Mouse (Mus musculus) kidney, embryonic 15.5 days (tissue): ENCODE measurements around the gene Ddx31. TPM values are rescaled to one million over a fixed set of nuclear protein-coding genes. Genes with fewer than 3 reads are reported as not detected.

Experiments used
- ATAC-seq: fragments of 200-750 bp; cut with Nextera tagmentation; replicated peaks from 2 replicates; pipeline ENCODE4 v1.8.0; 2017; ENCODE audit warnings: moderate TSS enrichment; ENCODE audit not compliant: low FRiP score
- H3K27ac ChIP-seq: fragments of 300-500 bp; sonication (generic); 2 replicates; pipeline ENCODE4 v1.5.1; 2015; ENCODE audit warnings: mild to moderate bottlenecking, inconsistent platforms
- H3K27me3 ChIP-seq: fragments of 300-500 bp; sonication (generic); 2 replicates; pipeline ENCODE4 v1.6.1; 2015; ENCODE audit warnings: inconsistent platforms
- H3K36me3 ChIP-seq: fragments of 300-500 bp; sonication (generic); 2 replicates; pipeline ENCODE4 v1.6.1; 2015; ENCODE audit warnings: inconsistent platforms
- H3K4me1 ChIP-seq: fragments of 300-500 bp; sonication (generic); 2 replicates; pipeline ENCODE4 v1.6.1; 2015; ENCODE audit warnings: inconsistent platforms
- H3K4me2 ChIP-seq: fragments of 300-500 bp; sonication (generic); 2 replicates; pipeline ENCODE4 v1.6.1; 2015; ENCODE audit warnings: moderate library complexity, mild to moderate bottlenecking, inconsistent platforms
- H3K4me3 ChIP-seq: fragments of 300-500 bp; sonication (generic); replicated peaks from 2 replicates; pipeline ENCODE4 v1.5.1; 2015; ENCODE audit warnings: mild to moderate bottlenecking, inconsistent platforms
- H3K9ac ChIP-seq: fragments of 300-500 bp; sonication (generic); 2 replicates; pipeline ENCODE4 v1.6.1; 2015; ENCODE audit warnings: mild to moderate bottlenecking, inconsistent platforms
- H3K9me3 ChIP-seq: fragments of 300-500 bp; sonication (generic); replicated peaks from 2 replicates; pipeline ENCODE4 v1.6.1; 2016; ENCODE audit warnings: inconsistent platforms
- WGBS: fragments of 180-500 bp; shearing (Covaris S2); methylation state at CpG from one replicate; pipeline ENCODE4 v1.1.7; 2015; ENCODE audit warnings: mixed read lengths; 5-methylcytosine and 5-hydroxymethylcytosine counted together
- polyA plus RNA-seq: library from polyadenylated mRNA; unstranded; fragments of >200 nt; fragmentation: Nextera tagmentation; extraction: Ambion mirVana; gene quantifications from 2 replicates; pipeline ENCODE4 v1.2.1, GENCODE M21; 2015

Gene Ddx31
- polyA plus RNA-seq, 1 experiment from 2014 or later: 15.6 TPM

DNA sequence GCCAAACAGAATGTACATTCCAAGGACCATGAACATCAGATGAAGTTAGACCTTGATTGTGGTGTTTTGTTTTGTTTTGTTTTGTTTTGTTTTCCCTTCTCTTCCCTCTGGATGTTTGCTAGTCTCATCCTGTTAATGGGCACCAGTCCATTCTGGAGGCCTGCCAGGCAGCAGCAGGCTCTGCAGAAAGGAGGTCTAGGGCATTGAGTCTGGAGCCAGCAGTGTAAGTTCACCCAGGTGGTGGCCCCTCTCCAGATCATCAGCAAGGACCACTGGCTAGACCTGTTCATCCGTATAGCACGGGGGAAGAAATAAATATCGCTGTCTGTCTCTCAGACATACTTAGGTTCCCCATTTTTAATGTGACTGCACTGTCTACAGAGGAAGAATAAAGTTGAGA is 41.1 kb downstream of the Ddx31 start:
- no peak for ATAC-seq
- peaks cover 63% of the 10 kb centered on the region for H3K36me3 ChIP-seq

GRCm38 (mm10) chr2:28882047-28882446 is 41.8 kb downstream of the Ddx31 start:
- no peak overlapping the region for H3K9ac ChIP-seq
- 91% methylated on average over 3 of the region's 3 CpGs for WGBS
- H3K27ac ChIP-seq: no peak overlapping the region
- no peaks in the 10 kb centered on the region for H3K4me1 ChIP-seq
- no peaks in the 10 kb centered on the region for H3K27me3 ChIP-seq
- no peak for ATAC-seq
- H3K4me2 ChIP-seq: no peak overlapping the region
- no peaks in the 10 kb centered on the region for H3K9me3 ChIP-seq
- no peak overlapping the region for H3K4me3 ChIP-seq
- peaks cover 59% of the 10 kb centered on the region for H3K36me3 ChIP-seq

More for the DNA sequence above, 41.1 kb downstream of the Ddx31 start:
- WGBS: 87% methylated on average over 3 of the region's 3 CpGs
- Histone ChIP-seq H3K27ac (no peak overlapping the region), H3K4me2 (no peak overlapping the region), H3K9ac (no peak overlapping the region), H3K4me3 (no peak overlapping the region), H3K4me1 (no peaks in the 10 kb centered on the region), H3K27me3 (no peaks in the 10 kb centered on the region), H3K9me3 (no peaks in the 10 kb centered on the region)

- Histone ChIP-seq H3K9me3 (no peaks in the 10 kb centered on the region), H3K4me2 (no peak overlapping the region), H3K27ac (no peak overlapping the region), H3K4me3 (no peak overlapping the region), H3K4me1 (no peaks in the 10 kb centered on the region), H3K36me3 (peaks cover 61% of the 10 kb centered on the region), H3K9ac (no peak overlapping the region), H3K27me3 (no peaks in the 10 kb centered on the region)
- no peak for ATAC-seq
- WGBS: 81% methylated on average over 6 of the region's 6 CpGs
These were observed 42.8 kb downstream of the Ddx31 start for GRCm38 (mm10) chr2:28882826-28883485.

DNA sequence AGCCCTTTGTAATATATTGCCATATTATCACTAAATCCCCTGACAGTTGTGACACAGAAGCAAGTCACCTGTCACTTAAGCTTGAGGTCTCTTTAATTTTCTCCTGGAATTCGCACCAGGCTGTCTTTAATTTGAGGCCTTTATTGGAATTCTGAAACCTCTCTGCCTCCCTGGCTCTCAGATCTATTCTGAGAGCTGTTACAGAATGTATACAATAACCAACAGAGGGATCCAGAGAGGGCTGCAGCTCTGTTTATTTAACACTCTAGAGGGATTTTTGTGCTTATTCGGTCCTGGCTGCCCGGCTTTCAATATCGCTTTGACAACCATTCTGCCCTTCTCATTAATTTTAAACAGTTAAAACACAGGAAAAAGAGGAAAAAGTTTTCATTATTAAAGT is 44.7 kb downstream of the Ddx31 start:
- Histone ChIP-seq H3K27ac (no peak overlapping the region), H3K9ac (no peak overlapping the region), H3K4me3 (no peak overlapping the region), H3K4me2 (no peak overlapping the region), H3K9me3 (no peaks in the 10 kb centered on the region), H3K36me3 (peaks cover 67% of the 10 kb centered on the region), H3K27me3 (no peaks in the 10 kb centered on the region), H3K4me1 (no peaks in the 10 kb centered on the region)
- WGBS: 75% methylated on average over 4 of the region's 4 CpGs
- no peak for ATAC-seq

- H3K4me2 ChIP-seq: no peak overlapping the region
- 55% methylated on average over 1 of the region's 1 CpGs for WGBS
These were observed 52.6 kb downstream of the Ddx31 start for GRCm38 (mm10) chr2:28892796-28893195.

GRCm38 (mm10) chr2:28893526-28893925 is 53.3 kb downstream of the Ddx31 start:
- Histone ChIP-seq H3K4me1 (no peaks in the 10 kb centered on the region), H3K9ac (no peak overlapping the region), H3K4me3 (no peak overlapping the region), H3K36me3 (peaks cover 70% of the 10 kb centered on the region), H3K9me3 (no peaks in the 10 kb centered on the region), H3K4me2 (no peak overlapping the region), H3K27ac (no peak overlapping the region), H3K27me3 (no peaks in the 10 kb centered on the region)
- ATAC-seq: no peak
- WGBS: 63% methylated on average over 6 of the region's 6 CpGs

More at GRCm38 (mm10) chr2:28892796-28893195, 52.6 kb downstream of the Ddx31 start:
- Histone ChIP-seq H3K36me3 (peaks cover 77% of the 10 kb centered on the region), H3K27me3 (no peaks in the 10 kb centered on the region), H3K9ac (no peak overlapping the region), H3K4me1 (no peaks in the 10 kb centered on the region), H3K9me3 (no peaks in the 10 kb centered on the region), H3K4me3 (no peak overlapping the region), H3K27ac (no peak overlapping the region)
- no peak for ATAC-seq

- no peak overlapping the region for H3K4me3 ChIP-seq
- no peak overlapping the region for H3K9ac ChIP-seq
- no peak overlapping the region for H3K27ac ChIP-seq
- no peaks in the 10 kb centered on the region for H3K9me3 ChIP-seq
- ATAC-seq: no peak
- H3K27me3 ChIP-seq: no peaks in the 10 kb centered on the region
- 80% methylated on average over 7 of the region's 7 CpGs for WGBS
- H3K36me3 ChIP-seq: peaks cover 75% of the 10 kb centered on the region
- no peak overlapping the region for H3K4me2 ChIP-seq
- H3K4me1 ChIP-seq: no peaks in the 10 kb centered on the region
These were observed 55.7 kb downstream of the Ddx31 start for GRCm38 (mm10) chr2:28895876-28896275.

- no peak for ATAC-seq
- H3K36me3 ChIP-seq: peaks cover 68% of the 10 kb centered on the region
These were observed 57.2 kb downstream of the Ddx31 start for GRCm38 (mm10) chr2:28897340-28897899.

DNA sequence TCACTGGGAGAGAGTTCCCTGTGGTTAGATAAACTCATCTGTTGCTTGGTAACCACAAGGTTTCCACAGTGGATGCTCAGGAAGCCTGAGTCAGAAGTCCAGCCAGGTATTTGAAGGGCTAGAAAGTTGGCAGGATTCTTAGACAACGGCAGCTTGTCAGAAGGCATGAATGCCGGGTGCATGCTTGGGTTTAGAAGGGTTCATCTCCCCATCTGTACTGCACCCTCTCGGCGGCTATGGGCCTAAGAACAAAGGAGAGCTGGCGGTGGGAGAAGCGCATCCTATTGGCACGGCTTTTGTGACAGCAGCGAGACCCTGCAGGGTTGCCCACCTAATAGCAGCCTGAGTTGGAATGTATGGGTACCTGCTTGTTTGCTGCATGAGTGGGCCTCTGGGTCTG is 62.1 kb downstream of the Ddx31 start:
- Histone ChIP-seq H3K4me2 (no peak overlapping the region), H3K27me3 (peaks cover 16% of the 10 kb centered on the region), H3K9me3 (no peaks in the 10 kb centered on the region), H3K4me3 (no peak overlapping the region), H3K27ac (no peak overlapping the region), H3K4me1 (no peaks in the 10 kb centered on the region), H3K9ac (no peak overlapping the region), H3K36me3 (peaks cover 53% of the 10 kb centered on the region)
- no peak for ATAC-seq
- 91% methylated on average over 8 of the region's 8 CpGs for WGBS

More at GRCm38 (mm10) chr2:28897340-28897899, 57.2 kb downstream of the Ddx31 start:
- H3K27me3 ChIP-seq: no peaks in the 10 kb centered on the region
- H3K4me2 ChIP-seq: no peak overlapping the region
- H3K4me1 ChIP-seq: no peaks in the 10 kb centered on the region
- no peak overlapping the region for H3K9ac ChIP-seq
- 79% methylated on average over 4 of the region's 4 CpGs for WGBS
- H3K27ac ChIP-seq: no peak overlapping the region
- H3K9me3 ChIP-seq: no peaks in the 10 kb centered on the region
- no peak overlapping the region for H3K4me3 ChIP-seq

GRCm38 (mm10) chr2:28903871-28904270 is 63.7 kb downstream of the Ddx31 start:
- H3K27ac ChIP-seq: no peak overlapping the region
- no peak overlapping the region for H3K4me3 ChIP-seq
- H3K9me3 ChIP-seq: no peaks in the 10 kb centered on the region
- 78% methylated on average over 5 of the region's 5 CpGs for WGBS
- no peak overlapping the region for H3K4me2 ChIP-seq
- H3K36me3 ChIP-seq: peaks cover 47% of the 10 kb centered on the region
- peaks cover 32% of the 10 kb centered on the region for H3K27me3 ChIP-seq
- H3K9ac ChIP-seq: no peak overlapping the region
- no peak for ATAC-seq
- H3K4me1 ChIP-seq: peaks cover 13% of the 10 kb centered on the region

GRCm38 (mm10) chr2:28904786-28905185 is 64.6 kb downstream of the Ddx31 start:
- 84% methylated on average over 9 of the region's 9 CpGs for WGBS
- ATAC-seq: no peak
- Histone ChIP-seq H3K27ac (no peak overlapping the region), H3K36me3 (peaks cover 40% of the 10 kb centered on the region), H3K4me3 (no peak overlapping the region), H3K4me2 (no peak overlapping the region), H3K9ac (no peak overlapping the region), H3K9me3 (no peaks in the 10 kb centered on the region), H3K4me1 (peaks cover 22% of the 10 kb centered on the region), H3K27me3 (peaks cover 41% of the 10 kb centered on the region)

DNA sequence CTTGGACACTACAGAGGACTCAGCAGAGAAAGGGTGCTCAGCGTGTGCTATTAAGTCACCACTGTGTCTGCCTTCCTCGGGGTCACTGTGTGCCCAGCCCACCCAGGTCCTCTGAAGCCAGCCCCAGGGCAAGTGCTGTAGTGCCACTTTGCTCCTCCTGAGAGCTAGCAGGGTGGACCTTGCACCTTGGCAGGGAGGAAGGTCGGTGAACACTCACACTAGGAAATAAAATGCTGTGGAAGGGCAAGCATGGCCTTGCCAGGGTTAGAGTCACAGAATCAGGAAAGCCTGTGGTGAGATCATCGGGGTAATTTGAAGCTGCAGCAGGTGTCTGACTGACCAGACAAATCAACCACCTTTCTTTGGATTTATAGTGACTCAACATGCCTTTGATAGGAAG is 65.4 kb downstream of the Ddx31 start:
- Histone ChIP-seq H3K4me1 (peaks cover 23% of the 10 kb centered on the region), H3K4me3 (no peak overlapping the region), H3K9ac (no peak overlapping the region), H3K9me3 (no peaks in the 10 kb centered on the region), H3K27ac (no peak overlapping the region), H3K36me3 (peaks cover 33% of the 10 kb centered on the region), H3K4me2 (no peak overlapping the region), H3K27me3 (peaks cover 48% of the 10 kb centered on the region)
- WGBS: 52% methylated on average over 4 of the region's 4 CpGs
- no peak for ATAC-seq
